ENCODE assay signal across 24 mouse cellular contexts in the genomic region with DNA sequence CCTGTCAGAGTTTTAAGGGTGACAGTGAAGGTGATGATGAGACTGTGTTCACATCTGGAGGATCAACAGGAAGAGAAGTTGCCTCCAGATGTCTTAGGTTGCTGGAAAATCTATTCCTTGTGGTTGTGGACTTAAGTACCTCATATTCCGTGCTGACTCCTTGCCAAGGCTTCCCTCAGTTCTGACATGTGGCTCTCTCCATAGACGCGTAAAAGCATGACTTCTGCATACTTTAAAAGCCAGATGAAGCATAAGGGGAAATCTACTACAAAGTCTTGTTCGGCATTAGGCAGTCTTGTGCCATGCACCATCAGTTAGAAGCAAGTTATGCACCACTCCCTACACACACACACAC.
DNase-seq lines count a peak whose midpoint lies in the region; ATAC-seq and TF ChIP-seq lines count a peak whose summit lies in the region.
"Had no signal": no experiment of that assay in that cellular context is flagged by ENCODE, and none has a peak within 500 bp of the region (broad histone marks: within the 10 kb centered on the region; RNA-seq: fewer than 3 reads in every experiment).

No protein-coding gene starts in this region.

- H3K4me3 ChIP-seq in embryonic facial prominence, embryonic 12.5 days = no peak overlapping the region
- no peak overlapping the region for H3K4me3 ChIP-seq in embryonic facial prominence, embryonic 10.5 days
- H3K4me3 ChIP-seq in lung, embryonic 14.5 days (ENCODE audit: low read depth, low read length) = no peak overlapping the region
- H3K4me3 ChIP-seq in embryonic facial prominence, embryonic 14.5 days (ENCODE audit: low read depth, low read length) = no peak overlapping the region
- no peak overlapping the region for H3K4me3 ChIP-seq in limb, embryonic 15.5 days
- H3K4me3 ChIP-seq: erythroblast, embryonic 14.5 days; forebrain, embryonic 10.5 days; gastrocnemius, adult 2 months; heart, embryonic 15.5 days; hindbrain, embryonic 13.5 days had no signal

- H3K27me3 ChIP-seq in embryonic facial prominence, embryonic 12.5 days = no peaks in the 10 kb centered on the region
- H3K27me3 ChIP-seq in embryonic facial prominence, embryonic 10.5 days (replicated peaks; ENCODE audit: low read depth, poor library complexity, severe bottlenecking) = no peaks in the 10 kb centered on the region
- no peaks in the 10 kb centered on the region for H3K27me3 ChIP-seq in lung, embryonic 14.5 days (ENCODE audit: insufficient read depth, low read length)
- no peaks in the 10 kb centered on the region for H3K27me3 ChIP-seq in embryonic facial prominence, embryonic 14.5 days (replicated peaks; ENCODE audit: control insufficient read depth, insufficient read depth, low read length)
- H3K27me3 ChIP-seq in limb, embryonic 15.5 days = no peaks in the 10 kb centered on the region
- H3K27me3 ChIP-seq: CH12.LX; heart, embryonic 15.5 days; hindbrain, embryonic 13.5 days had no signal

- H3K4me2 ChIP-seq in embryonic facial prominence, embryonic 12.5 days (replicated peaks) = no peak overlapping the region
- H3K4me2 ChIP-seq in lung, embryonic 14.5 days = no peak overlapping the region
- no peak overlapping the region for H3K4me2 ChIP-seq in embryonic facial prominence, embryonic 14.5 days (ENCODE audit: low read depth, low read length)
- H3K4me2 ChIP-seq in limb, embryonic 15.5 days = no peak overlapping the region
- H3K4me2 ChIP-seq: heart, embryonic 11.5 days; heart, embryonic 15.5 days; hindbrain, embryonic 13.5 days had no signal

- peak; percentile 60; the same call in 1 of the 2 replicates for ATAC-seq in embryonic facial prominence, embryonic 12.5 days (ENCODE audit: insufficient number of reproducible peaks, insufficient read depth, low FRiP score, low TSS enrichment)
- peak; percentile 64; the same call in 1 of the 2 replicates for ATAC-seq in lung, embryonic 14.5 days (ENCODE audit: insufficient read depth)
- peak; percentile 78 for ATAC-seq in embryonic facial prominence, embryonic 14.5 days (ENCODE audit: low read depth)
- peak; percentile 56; the same call in 1 of the 2 replicates for ATAC-seq in limb, embryonic 15.5 days (ENCODE audit: insufficient number of reproducible peaks, low FRiP score, low TSS enrichment, low read depth)
- ATAC-seq: forebrain, embryonic 14.5 days; hindbrain, postnatal 0 days had no signal

- DNase-seq in embryonic facial prominence, embryonic 10.5 days (ENCODE audit: low spot score) = no peak
- peak; percentile 58 for DNase-seq in lung, embryonic 14.5 days
- DNase-seq in lung, postnatal 14 days = no peak
- peak; percentile 94 for DNase-seq in embryonic facial prominence, embryonic 14.5 days (ENCODE audit: low spot score)
- DNase-seq in cerebellum, postnatal 36 days = no peak
- DNase-seq in yolk sac, embryonic 10.5 days (ENCODE audit: low spot score) = no peak
- DNase-seq: adrenal gland, adult 8-10 months; cerebellum, adult 11 months; cerebellum, adult 8-10 months; cerebellum, postnatal 14 days; gastrocnemius, adult 2 months; gastrocnemius, postnatal 25 days; heart, adult 18-20 months; heart, postnatal 14 days had no signal

- TF ChIP-seq CTCF in lung, embryonic 14.5 days (IDR thresholded peaks at IDR 0.05; ENCODE audit: low read depth) = no peak

- H3K9me3 ChIP-seq in embryonic facial prominence, embryonic 12.5 days = no peaks in the 10 kb centered on the region
- H3K9me3 ChIP-seq in embryonic facial prominence, embryonic 10.5 days = no peaks in the 10 kb centered on the region
- no peaks in the 10 kb centered on the region for H3K9me3 ChIP-seq in lung, embryonic 14.5 days (ENCODE audit: low read depth, low read length)
- H3K9me3 ChIP-seq in embryonic facial prominence, embryonic 14.5 days (ENCODE audit: control insufficient read depth, low read length) = no peaks in the 10 kb centered on the region
- no peaks in the 10 kb centered on the region for H3K9me3 ChIP-seq in limb, embryonic 15.5 days
- H3K9me3 ChIP-seq: forebrain, embryonic 10.5 days; heart, embryonic 15.5 days; hindbrain, embryonic 13.5 days had no signal

- no peaks in the 10 kb centered on the region for H3K36me3 ChIP-seq in embryonic facial prominence, embryonic 12.5 days
- no peaks in the 10 kb centered on the region for H3K36me3 ChIP-seq in embryonic facial prominence, embryonic 10.5 days (replicated peaks)
- H3K36me3 ChIP-seq in lung, embryonic 14.5 days (ENCODE audit: insufficient read depth) = no peaks in the 10 kb centered on the region
- H3K36me3 ChIP-seq in embryonic facial prominence, embryonic 14.5 days (ENCODE audit: control insufficient read depth, insufficient read depth, low read length) = no peaks in the 10 kb centered on the region
- H3K36me3 ChIP-seq in limb, embryonic 15.5 days = no peaks in the 10 kb centered on the region
- H3K36me3 ChIP-seq: forebrain, embryonic 10.5 days; heart, embryonic 15.5 days; hindbrain, embryonic 13.5 days had no signal

- H3K4me1 ChIP-seq in embryonic facial prominence, embryonic 12.5 days = peaks cover 8% of the 10 kb centered on the region; the same call in 1 of the 2 replicates
- H3K4me1 ChIP-seq in embryonic facial prominence, embryonic 10.5 days = peaks cover 10% of the 10 kb centered on the region
- 0 out of 2 replicates have a peak, but pooled peaks cover 2% of the 10 kb centered on the region for H3K4me1 ChIP-seq in lung, embryonic 14.5 days (ENCODE audit: insufficient read depth)
- peaks cover 24% of the 10 kb centered on the region for H3K4me1 ChIP-seq in embryonic facial prominence, embryonic 14.5 days (ENCODE audit: control insufficient read depth, insufficient read depth, low read length)
- H3K4me1 ChIP-seq in limb, embryonic 15.5 days = peaks cover 18% of the 10 kb centered on the region
- H3K4me1 ChIP-seq: hindbrain, embryonic 13.5 days had no signal

- 69% methylated on average over 4 of the region's 4 CpGs for WGBS in embryonic facial prominence, embryonic 12.5 days
- whole genome bisulfite sequencing in embryonic facial prominence, embryonic 10.5 days = 82% methylated on average over 4 of the region's 4 CpGs
- 36% methylated on average over 4 of the region's 4 CpGs for WGBS in lung, embryonic 14.5 days
- 40% methylated on average over 4 of the region's 4 CpGs for WGBS in embryonic facial prominence, embryonic 14.5 days
- WGBS in limb, embryonic 15.5 days = 16% methylated on average over 4 of the region's 4 CpGs

- no peak overlapping the region for H3K27ac ChIP-seq in embryonic facial prominence, embryonic 12.5 days
- H3K27ac ChIP-seq in embryonic facial prominence, embryonic 10.5 days (replicated peaks) = no peak overlapping the region
- no peak overlapping the region for H3K27ac ChIP-seq in lung, embryonic 14.5 days (ENCODE audit: low read depth)
- 0 out of 2 replicates have a peak overlapping the region, but pooled peaks have one; percentile 33 for H3K27ac ChIP-seq in embryonic facial prominence, embryonic 14.5 days (replicated peaks; ENCODE audit: low read depth, low read length)
- peak overlapping the region; percentile 34 for H3K27ac ChIP-seq in limb, embryonic 15.5 days
- H3K27ac ChIP-seq: forebrain, embryonic 10.5 days; gastrocnemius, adult 2 months; heart, embryonic 15.5 days; hindbrain, embryonic 13.5 days; hindbrain, postnatal 0 days had no signal

- no peak overlapping the region for H3K9ac ChIP-seq in embryonic facial prominence, embryonic 12.5 days
- no peak overlapping the region for H3K9ac ChIP-seq in lung, embryonic 14.5 days
- H3K9ac ChIP-seq in embryonic facial prominence, embryonic 14.5 days (ENCODE audit: low read depth, low read length) = no peak overlapping the region
- H3K9ac ChIP-seq in limb, embryonic 15.5 days = no peak overlapping the region
- H3K9ac ChIP-seq: heart, embryonic 15.5 days; hindbrain, embryonic 13.5 days had no signal

Comparison
In these comparisons a context has a peak if more than half of its experiments do, and no peak if none do; other contexts are left out.
1. H3K27ac ChIP-seq: peak in embryonic facial prominence, embryonic 14.5 days (single experiment) and limb, embryonic 15.5 days (single experiment); none in embryonic facial prominence, embryonic 12.5 days (single experiment), embryonic facial prominence, embryonic 10.5 days (single experiment) and lung, embryonic 14.5 days (single experiment).
2. DNase-seq: peak in lung, embryonic 14.5 days (single experiment) and embryonic facial prominence, embryonic 14.5 days (single experiment); none in embryonic facial prominence, embryonic 10.5 days (single experiment), lung, postnatal 14 days (single experiment), cerebellum, postnatal 36 days (0 of 2) and yolk sac, embryonic 10.5 days (single experiment).
3. Peak in every context shown above with its lines, with median percentiles within 50 percentile points of each other: ATAC-seq.